Comparison of ENCODE assay signal across 8 mouse cellular contexts in genomic region chr5:120503144-120503795, GRCm38 (mm10). TPM values are rescaled to one million over a fixed set of nuclear protein-coding genes. Genes with fewer than 3 reads are reported as not detected.
A peak's percentile ranks its signal among the peaks of the same experiment; 100 is the strongest.
DNase-seq lines count a peak whose midpoint lies in the region; ATAC-seq and TF ChIP-seq lines count a peak whose summit lies in the region.

TSS of gene Plbd2 (minus strand) at chr5:120503625.

- H3K4me2 ChIP-seq in forebrain, embryonic 14.5 days (ENCODE audit: low read length), result peak within 1 kb of the TSS; percentile 97
- peak within 1 kb of the TSS; percentile 98 for H3K4me2 ChIP-seq in lung, embryonic 14.5 days

- H3K9me3 ChIP-seq in ES-E14 (ENCODE audit: control insufficient read depth, insufficient read depth, low read depth, low read length), result no peaks in the 10 kb centered on the region
- no peaks in the 10 kb centered on the region for H3K9me3 ChIP-seq in forebrain, embryonic 14.5 days (replicated peaks; ENCODE audit: control insufficient read depth, low read length)
- H3K9me3 ChIP-seq in lung, embryonic 14.5 days (ENCODE audit: low read depth, low read length), result no peaks in the 10 kb centered on the region

- H3K36me3 ChIP-seq in ES-E14 (ENCODE audit: control insufficient read depth, insufficient read depth, low read length, poor library complexity, severe bottlenecking), result peaks cover under 1% of the 10 kb centered on the region; the same call in 1 of the 2 replicates
- H3K36me3 ChIP-seq in forebrain, embryonic 14.5 days (ENCODE audit: control insufficient read depth, insufficient read depth, low read length), result 0 out of 2 replicates have a peak, but pooled peaks cover 6% of the 10 kb centered on the region
- H3K36me3 ChIP-seq in lung, embryonic 14.5 days (ENCODE audit: insufficient read depth), result no peaks in the 10 kb centered on the region

- in situ Hi-C loops in ES-E14 (cut with MboI; ENCODE audit: low sequenced_read_pairs in 2 of 2, unreplicated experiment in 2 of 2), result no loop called here

- no peak for TF ChIP-seq CTCF in lung, embryonic 14.5 days (IDR thresholded peaks at IDR 0.05; ENCODE audit: low read depth)

- peak within 1 kb of the TSS; percentile 72 to 85 for H3K4me3 ChIP-seq in ES-E14 (ENCODE audit: insufficient read depth in 1 of 2, low read depth in 1 of 2, low read length in 2 of 2, poor library complexity in 1 of 2, severe bottlenecking in 1 of 2)
- H3K4me3 ChIP-seq in forebrain, embryonic 14.5 days (ENCODE audit: low read depth, low read length), result peak within 1 kb of the TSS; percentile 92
- H3K4me3 ChIP-seq in lung, embryonic 14.5 days (ENCODE audit: low read depth, low read length), result peak within 1 kb of the TSS; percentile 93

- peak; percentile 64 for ATAC-seq in cerebellum, adult (ENCODE audit: insufficient number of reproducible peaks, low FRiP score, low TSS enrichment)
- peak; percentile 78 for ATAC-seq in forebrain, embryonic 14.5 days
- peak; percentile 69 for ATAC-seq in lung, embryonic 14.5 days (ENCODE audit: insufficient read depth)
- ATAC-seq in neutrophil, adult 5-6 weeks (ENCODE audit: extremely low read depth, insufficient number of reproducible peaks, low FRiP score, poor library complexity, severe bottlenecking), result peak; percentile 40; the same call in 1 of the 2 replicates

- H3K4me1 ChIP-seq in ES-E14 (ENCODE audit: control insufficient read depth in 2 of 2, insufficient read depth in 2 of 2, low read length in 2 of 2, poor library complexity in 1 of 2), result no peaks in the 10 kb centered on the region; a peak in 1 of 4 replicates
- peaks cover 9% of the 10 kb centered on the region for H3K4me1 ChIP-seq in forebrain, embryonic 14.5 days (ENCODE audit: control insufficient read depth, insufficient read depth, low read length)
- H3K4me1 ChIP-seq in lung, embryonic 14.5 days (ENCODE audit: insufficient read depth), result peaks cover 10% of the 10 kb centered on the region; the same call in 1 of the 2 replicates

- H3K27me3 ChIP-seq in forebrain, embryonic 14.5 days (replicated peaks; ENCODE audit: control insufficient read depth, insufficient read depth, low read length), result no peaks in the 10 kb centered on the region
- H3K27me3 ChIP-seq in lung, embryonic 14.5 days (ENCODE audit: insufficient read depth, low read length), result no peaks in the 10 kb centered on the region

- H3K27ac ChIP-seq in ES-E14 (ENCODE audit: insufficient read depth, low read depth, low read length, poor library complexity, severe bottlenecking), result no peak within 1 kb of the TSS
- no peak within 1 kb of the TSS for H3K27ac ChIP-seq in forebrain, embryonic 14.5 days (ENCODE audit: low read depth, low read length)
- no peak within 1 kb of the TSS for H3K27ac ChIP-seq in lung, embryonic 14.5 days (ENCODE audit: low read depth)

- 1% methylated on average over 48 of the region's 55 CpGs for WGBS in forebrain, embryonic 14.5 days
- WGBS in lung, embryonic 14.5 days, result under 1% methylated on average over 55 of the region's 55 CpGs

- H3K9ac ChIP-seq in ES-E14 (ENCODE audit: insufficient read depth, low read depth, low read length, poor library complexity, severe bottlenecking), result peak within 1 kb of the TSS; percentile 93
- H3K9ac ChIP-seq in forebrain, embryonic 14.5 days (ENCODE audit: low read length), result peak within 1 kb of the TSS; percentile 89
- H3K9ac ChIP-seq in lung, embryonic 14.5 days, result peak within 1 kb of the TSS; percentile 87

- peak; percentile 81 for DNase-seq in ES-E14 (ENCODE audit: low read depth, low spot score)
- DNase-seq in forebrain, embryonic 14.5 days (ENCODE audit: low spot score), result peak; percentile 95
- peak; percentile 53 for DNase-seq in heart, postnatal 25 days (ENCODE audit: low spot score)
- peak; percentile 48 to 84 for DNase-seq in layer of hippocampus, adult 18-20 months (ENCODE audit: low spot score in 2 of 2)
- peak; percentile 96 for DNase-seq in lung, embryonic 14.5 days
- DNase-seq in testis, postnatal 14 days (ENCODE audit: low spot score), result peak; percentile 86

- intact Hi-C loops in heart, postnatal 25 days (cut with DNase I), result no loop called here

TF ChIP-seq in ES-E14, 5 proteins besides CTCF, POLR2A, EP300 and RAD21:
- TF ChIP-seq CHD2 (IDR thresholded peaks at IDR 0.05; ENCODE audit: low read depth, low read length) (no peak), ZNF384 (IDR thresholded peaks at IDR 0.05; ENCODE audit: low read depth, low read length) (peak; percentile 99), HCFC1 (IDR thresholded peaks at IDR 0.05; ENCODE audit: borderline replicate concordance, insufficient read depth, low read length) (peak; percentile 50; the same call in 1 of the 2 replicates), MAFK (IDR thresholded peaks at IDR 0.05; ENCODE audit: insufficient read depth, low read depth, low read length) (no peak), ZC3H11A (IDR thresholded peaks at IDR 0.05; ENCODE audit: borderline replicate concordance, low read depth, low read length) (no peak)

RNA-seq across cellular contexts. Expression of gene Plbd2, which starts in this region (rescaled TPM):
- total RNA-seq in ES-E14 (2012; rRNA removed), result 35.3 and 59.2 TPM in 2 replicates
- polyA plus RNA-seq in forebrain, embryonic 14.5 days (2014; fragmentation: Nextera tagmentation; extraction: Ambion mirVana), result 14.8 and 16.2 TPM in 2 replicates
- 10 to 100 TPM; 33.2 to 37.1 TPM for total RNA-seq in heart, postnatal 25 days (2021)
- 10 to 100 TPM; 55.8 to 56.5 TPM for total RNA-seq in layer of hippocampus, adult 18-20 months (2021)
- polyA plus RNA-seq in lung, embryonic 14.5 days (2014; fragmentation: Nextera tagmentation; extraction: Ambion mirVana), result 46.3 and 49.6 TPM in 2 replicates
- total RNA-seq in neutrophil, adult 5-6 weeks (2017), result 5.8 and 7.0 TPM in 2 replicates
